Mouse (Mus musculus) heart, embryonic 14.5 days (tissue): ENCODE results near the gene Csrnp3. TPM values are rescaled to one million over a fixed set of nuclear protein-coding genes. Genes with fewer than 3 reads are reported as not detected.
A peak's percentile ranks its signal among the peaks of the same experiment; 100 is the strongest.

ENCODE experiments used
- ATAC-seq: fragments of 200-750 bp; cut with Nextera tagmentation; 2 replicates; pipeline ENCODE4 v1.8.0; 2017; ENCODE audit warnings: low read depth, moderate TSS enrichment; ENCODE audit not compliant: insufficient number of reproducible peaks, insufficient read depth, low FRiP score
- H3K27ac ChIP-seq, 2 experiments: fragments of 200-500 bp in 1 of 2; fragments of 300-500 bp in 1 of 2; sonication (generic) in 1 of 2; replicated peaks in 1 of 2; 2 replicates each; pipeline ENCODE4 v1.5.1; 2012 to 2014; ENCODE audit warnings: low read depth in 2 of 2, low read length in 2 of 2, control low read depth in 1 of 2, mild to moderate bottlenecking in 1 of 2, mixed read lengths in 1 of 2; ENCODE audit not compliant: control insufficient read depth in 1 of 2, insufficient read depth in 1 of 2
- H3K27me3 ChIP-seq: fragments of 300-500 bp; sonication (generic); 2 replicates; pipeline ENCODE4 v1.6.1; 2014; ENCODE audit warnings: mild to moderate bottlenecking, low read length, control low read depth; ENCODE audit not compliant: control insufficient read depth, insufficient read depth
- H3K36me3 ChIP-seq: fragments of 300-500 bp; sonication (generic); 2 replicates; pipeline ENCODE4 v1.6.1; 2014; ENCODE audit warnings: mild to moderate bottlenecking, control low read depth, low read length, mixed read lengths; ENCODE audit not compliant: control insufficient read depth, insufficient read depth
- H3K4me1 ChIP-seq, 2 experiments: fragments of 200-500 bp in 1 of 2; fragments of 300-500 bp in 1 of 2; sonication (generic) in 1 of 2; 2 replicates each; pipeline ENCODE4 v1.6.1; 2012 to 2014; ENCODE audit warnings: low read length in 2 of 2, control low read depth in 1 of 2, mixed read lengths in 1 of 2; ENCODE audit not compliant: control insufficient read depth in 2 of 2, insufficient read depth in 2 of 2
- H3K4me2 ChIP-seq: fragments of 300-500 bp; sonication (generic); 2 replicates; pipeline ENCODE4 v1.6.1; 2014; ENCODE audit warnings: mild to moderate bottlenecking, low read length
- H3K4me3 ChIP-seq, 2 experiments: fragments of 200-500 bp in 1 of 2; fragments of 300-500 bp in 1 of 2; sonication (generic) in 1 of 2; 2 replicates each; pipeline ENCODE4 v1.5.1; 2012 to 2014; ENCODE audit warnings: low read length in 2 of 2, mild to moderate bottlenecking in 2 of 2, control low read depth in 1 of 2, low read depth in 1 of 2, moderate library complexity in 1 of 2; ENCODE audit not compliant: control insufficient read depth in 1 of 2, insufficient read depth in 1 of 2
- H3K9ac ChIP-seq: fragments of 300-500 bp; sonication (generic); 2 replicates; pipeline ENCODE4 v1.6.1; 2014; ENCODE audit warnings: mild to moderate bottlenecking, low read length
- H3K9me3 ChIP-seq: fragments of 300-500 bp; sonication (generic); 2 replicates; pipeline ENCODE4 v1.6.1; 2016; ENCODE audit warnings: low read length, control low read depth; ENCODE audit not compliant: control insufficient read depth
- WGBS: fragments of 180-500 bp; shearing (Covaris S2); extraction: QIAGEN DNeasy Blood & Tissue Kit; methylation state at CpG from one replicate; pipeline ENCODE4 v1.1.7; 2014; 5-methylcytosine and 5-hydroxymethylcytosine counted together
- polyA plus RNA-seq: library from polyadenylated mRNA; unstranded; fragments of >200 nt; fragmentation: Nextera tagmentation; extraction: Ambion mirVana; gene quantifications from 2 replicates; pipeline ENCODE4 v1.2.1, GENCODE M21; 2014

Csrnp3 gene
- polyA plus RNA-seq, 1 experiment from 2014 or later: 1.5 TPM

DNA sequence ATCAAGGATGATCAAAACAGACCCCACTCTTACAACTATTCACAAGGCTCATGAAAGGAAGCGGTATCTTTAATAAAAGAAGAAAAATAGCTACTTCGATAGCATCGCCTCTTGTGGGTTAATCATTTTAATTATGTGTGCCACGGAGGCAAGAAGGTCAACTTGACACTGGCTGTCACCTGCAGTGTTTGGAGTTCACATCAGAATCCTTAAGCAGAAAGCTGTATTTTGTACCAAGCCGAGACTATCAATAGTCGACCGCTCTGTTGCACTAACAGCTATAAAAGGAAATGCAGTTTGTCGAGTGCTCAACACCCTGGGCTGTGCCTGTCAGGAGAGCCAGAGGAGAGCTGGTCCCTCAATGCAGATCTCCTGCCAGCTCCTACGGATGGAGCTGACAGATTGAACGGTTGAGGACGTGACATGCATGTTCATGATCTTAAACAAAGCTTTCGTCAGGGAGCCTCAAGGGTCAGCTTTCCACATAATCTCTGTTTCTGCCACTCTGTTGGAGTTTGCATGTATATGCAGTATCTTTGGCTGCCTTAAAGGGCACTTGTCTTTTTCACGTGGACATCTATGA is 149.4 kb downstream of the Csrnp3 start:
- H3K36me3 ChIP-seq: no peaks in the 10 kb centered on the region
- 31% methylated on average over 13 of the region's 13 CpGs for WGBS
- no peak overlapping the region for H3K4me3 ChIP-seq
- H3K9ac ChIP-seq: no peak overlapping the region
- no peaks in the 10 kb centered on the region for H3K9me3 ChIP-seq
- peak; percentile 82 for ATAC-seq
- H3K4me2 ChIP-seq: peak overlapping the region; percentile 28
- peaks cover 48% of the 10 kb centered on the region for H3K27me3 ChIP-seq
- H3K27ac ChIP-seq: no peak overlapping the region
- no peaks in the 10 kb centered on the region; a peak in 1 of 4 replicates for H3K4me1 ChIP-seq

DNA sequence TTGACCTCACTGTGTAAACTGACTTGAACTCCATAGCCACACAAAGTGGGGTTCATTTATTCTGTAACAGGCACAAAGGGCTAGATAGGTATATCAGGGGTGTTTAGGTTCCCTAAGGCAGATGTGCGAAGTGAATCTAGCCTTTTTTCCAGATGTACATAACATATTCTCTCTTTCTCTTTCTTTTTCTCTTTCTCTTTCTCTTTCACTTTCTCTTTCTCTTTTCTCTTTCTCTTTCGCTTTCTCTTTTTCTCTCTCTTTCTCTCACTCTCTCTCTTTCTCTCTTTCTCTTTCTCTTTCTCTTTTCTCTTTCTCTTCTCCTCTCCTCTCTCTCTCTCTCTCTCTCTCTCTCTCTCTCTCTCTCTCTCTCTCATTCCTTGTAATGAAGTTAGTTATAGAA is 153.2 kb downstream of the Csrnp3 start:
- WGBS: 87% methylated on average over 2 of the region's 2 CpGs
- no peak overlapping the region for H3K4me3 ChIP-seq
- H3K9me3 ChIP-seq: no peaks in the 10 kb centered on the region
- H3K4me2 ChIP-seq: no peak overlapping the region
- no peak overlapping the region for H3K9ac ChIP-seq
- no peaks in the 10 kb centered on the region; a peak in 1 of 4 replicates for H3K4me1 ChIP-seq
- H3K36me3 ChIP-seq: no peaks in the 10 kb centered on the region
- H3K27me3 ChIP-seq: peaks cover 24% of the 10 kb centered on the region
- no peak overlapping the region for H3K27ac ChIP-seq
- no peak for ATAC-seq

DNA sequence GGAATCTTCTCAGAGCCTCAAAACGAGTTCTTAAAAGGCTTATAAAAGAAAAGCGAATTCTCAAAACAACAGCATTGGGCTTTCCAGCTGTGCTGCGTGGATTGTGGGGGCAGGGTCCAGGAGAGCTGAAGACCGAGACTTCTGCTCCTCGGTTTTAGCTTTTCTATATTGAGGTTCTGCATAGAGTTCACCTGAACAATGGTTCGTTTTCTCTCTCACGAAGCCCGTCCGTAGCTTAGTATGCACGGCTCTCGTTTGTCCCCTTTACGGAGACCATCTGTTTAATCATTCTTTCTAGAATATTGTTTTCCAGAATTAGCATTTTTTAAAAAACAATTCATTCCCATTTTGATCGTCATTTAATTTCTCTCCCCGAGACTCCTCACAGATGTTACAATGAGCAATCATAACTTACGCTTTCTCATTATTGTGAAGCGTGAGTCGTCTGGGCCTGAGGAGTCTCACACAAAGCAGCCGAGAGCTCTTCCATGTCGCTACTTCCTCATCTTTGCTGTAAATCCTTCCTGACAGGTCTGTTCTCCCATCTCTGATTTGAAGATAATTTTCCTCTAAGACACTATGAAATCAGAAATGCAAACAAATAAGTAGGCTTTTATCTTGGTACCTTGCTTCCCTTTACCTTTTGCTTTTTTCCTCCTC is 163.6 kb downstream of the Csrnp3 start:
- Histone ChIP-seq H3K4me1 (no peaks in the 10 kb centered on the region), H3K27ac (no peak overlapping the region), H3K4me3 (no peak overlapping the region), H3K9me3 (no peaks in the 10 kb centered on the region), H3K4me2 (no peak overlapping the region), H3K36me3 (no peaks in the 10 kb centered on the region), H3K9ac (no peak overlapping the region), H3K27me3 (peaks cover 4% of the 10 kb centered on the region; the same call in 1 of the 2 replicates)
- WGBS: 88% methylated on average over 19 of the region's 19 CpGs
- no peak for ATAC-seq

DNA sequence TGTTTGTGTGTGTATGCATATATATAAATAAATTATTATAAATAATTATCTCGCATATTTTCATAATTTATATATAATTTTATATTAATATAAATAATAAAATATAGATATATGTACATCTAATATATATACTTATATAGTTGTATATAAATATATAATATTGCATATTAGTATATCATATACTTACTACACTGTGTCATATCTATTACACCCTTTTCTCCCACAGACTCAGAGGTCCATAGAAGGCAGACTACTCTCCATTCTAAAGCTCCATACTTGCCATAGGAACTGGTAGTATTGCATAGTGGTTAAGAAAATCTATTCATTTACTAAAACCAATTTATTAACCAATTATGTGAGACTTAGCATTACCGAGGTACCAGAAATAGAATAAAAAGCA is 164.1 kb downstream of the Csrnp3 start:
- Histone ChIP-seq H3K36me3 (no peaks in the 10 kb centered on the region), H3K9ac (no peak overlapping the region)

DNA sequence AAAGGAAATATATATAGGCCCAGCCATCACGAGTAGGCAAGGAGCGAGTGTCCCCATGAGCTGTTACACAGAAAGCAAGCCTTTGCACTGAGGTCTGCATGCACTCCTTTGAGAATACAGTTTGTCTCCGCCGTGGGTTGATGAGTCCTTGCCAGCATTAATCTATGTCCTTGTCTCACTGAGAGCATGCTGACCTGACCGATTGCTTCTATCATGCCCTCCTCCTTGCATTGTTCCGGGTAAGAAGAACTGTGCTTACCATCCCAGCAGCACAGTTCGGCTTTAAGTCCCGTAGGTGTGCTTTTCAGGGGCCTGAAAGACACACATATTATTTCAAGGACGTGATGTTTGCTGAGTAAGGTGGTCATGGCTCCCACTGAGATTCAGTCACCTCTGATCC is 173.1 kb downstream of the Csrnp3 start:
- WGBS: 83% methylated on average over 9 of the region's 9 CpGs
- no peak for ATAC-seq
- H3K36me3 ChIP-seq: no peaks in the 10 kb centered on the region

More for the DNA sequence above, 164.1 kb downstream of the Csrnp3 start:
- Histone ChIP-seq H3K4me3 (no peak overlapping the region), H3K27me3 (peaks cover under 1% of the 10 kb centered on the region; the same call in 1 of the 2 replicates), H3K27ac (no peak overlapping the region), H3K9me3 (no peaks in the 10 kb centered on the region), H3K4me2 (no peak overlapping the region), H3K4me1 (no peaks in the 10 kb centered on the region)
- ATAC-seq: no peak
- 73% methylated on average over 2 of the region's 2 CpGs for whole genome bisulfite sequencing

DNA sequence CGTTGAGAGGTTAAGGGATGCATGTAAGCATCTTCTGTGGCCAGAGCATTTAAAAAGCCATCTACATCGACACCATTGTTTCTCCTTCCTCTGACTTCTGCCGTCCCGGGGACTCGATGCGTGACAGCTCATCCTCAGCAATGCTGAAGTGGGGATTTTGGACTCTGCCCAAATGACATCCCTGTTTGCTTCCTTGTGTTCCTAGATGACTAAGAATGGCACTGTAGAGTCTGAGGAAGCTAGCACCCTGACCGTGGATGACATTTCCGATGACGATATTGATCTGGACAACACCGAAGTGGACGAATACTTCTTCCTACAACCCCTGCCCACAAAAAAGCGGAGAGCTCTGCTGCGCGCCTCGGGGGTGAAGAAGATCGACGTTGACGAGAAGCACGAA is 173.7 kb downstream of the Csrnp3 start:
- Histone ChIP-seq H3K27me3 (no peaks in the 10 kb centered on the region), H3K4me3 (no peak overlapping the region), H3K9ac (no peak overlapping the region), H3K4me2 (no peak overlapping the region), H3K4me1 (no peaks in the 10 kb centered on the region), H3K9me3 (no peaks in the 10 kb centered on the region), H3K27ac (no peak overlapping the region), H3K36me3 (no peaks in the 10 kb centered on the region)
- no peak for ATAC-seq
- 88% methylated on average over 19 of the region's 19 CpGs for whole genome bisulfite sequencing

More for the DNA sequence above, 173.1 kb downstream of the Csrnp3 start:
- Histone ChIP-seq H3K9me3 (no peaks in the 10 kb centered on the region), H3K9ac (no peak overlapping the region), H3K27me3 (no peaks in the 10 kb centered on the region), H3K27ac (no peak overlapping the region), H3K4me1 (no peaks in the 10 kb centered on the region), H3K4me3 (no peak overlapping the region), H3K4me2 (no peak overlapping the region)

DNA sequence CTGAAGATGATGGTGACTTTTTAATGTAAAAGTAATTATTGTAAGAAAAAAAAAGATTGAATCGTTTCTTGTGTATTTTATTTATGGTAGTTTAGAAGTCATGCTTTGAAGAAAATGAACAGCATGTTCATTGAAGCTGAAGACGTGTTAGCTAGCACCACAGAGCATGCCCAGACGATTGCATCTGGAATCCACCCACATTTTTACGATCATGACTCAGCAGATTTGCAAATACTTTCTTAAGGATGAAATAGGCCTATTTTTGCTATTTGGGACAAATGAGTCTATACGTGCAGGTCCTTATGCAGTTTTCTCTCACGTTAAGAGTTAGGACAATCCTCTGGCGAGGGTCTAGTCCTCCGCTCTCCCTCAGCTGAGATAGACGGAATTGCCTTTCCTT is 177.9 kb downstream of the Csrnp3 start:
- Histone ChIP-seq H3K36me3 (no peaks in the 10 kb centered on the region), H3K27me3 (no peaks in the 10 kb centered on the region), H3K4me3 (no peak overlapping the region), H3K27ac (no peak overlapping the region), H3K4me1 (no peaks in the 10 kb centered on the region), H3K9ac (no peak overlapping the region), H3K4me2 (no peak overlapping the region), H3K9me3 (no peaks in the 10 kb centered on the region)
- no peak for ATAC-seq
- WGBS: 86% methylated on average over 9 of the region's 9 CpGs

DNA sequence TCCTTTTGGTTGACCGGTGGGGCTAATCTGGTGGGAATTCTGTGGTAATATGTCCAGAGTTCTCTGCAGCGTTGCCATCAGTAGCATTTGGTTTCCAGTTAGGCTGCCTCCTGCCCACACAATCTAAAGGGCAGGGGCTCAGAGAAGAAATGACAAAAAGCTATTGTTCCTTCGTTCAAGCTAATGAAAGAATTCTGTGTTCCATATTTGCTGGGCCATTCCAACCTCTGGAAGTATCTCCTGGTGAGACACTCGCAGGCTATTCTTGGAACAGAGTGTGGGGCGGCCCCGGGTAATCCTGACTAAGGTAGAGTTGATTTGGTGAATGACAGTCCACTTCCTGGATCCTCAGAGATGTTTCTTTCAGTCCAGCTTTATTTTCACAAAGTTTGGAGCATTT is 179.3 kb downstream of the Csrnp3 start:
- Histone ChIP-seq H3K4me2 (no peak overlapping the region), H3K27ac (no peak overlapping the region), H3K27me3 (no peaks in the 10 kb centered on the region), H3K9me3 (no peaks in the 10 kb centered on the region), H3K4me1 (no peaks in the 10 kb centered on the region), H3K36me3 (no peaks in the 10 kb centered on the region), H3K9ac (no peak overlapping the region), H3K4me3 (no peak overlapping the region)
- 70% methylated on average over 6 of the region's 6 CpGs for whole genome bisulfite sequencing
- no peak for ATAC-seq
